Comparison of ENCODE assay signal across 15 mouse cellular contexts in genomic region chr6:90753656-90754055, GRCm38 (mm10).
"Had no signal": no experiment of that assay in that cellular context is flagged by ENCODE, and none has a peak within 500 bp of the region (broad histone marks: within the 10 kb centered on the region; RNA-seq: fewer than 3 reads in every experiment).

No protein-coding gene starts in this region.

- H3K9ac ChIP-seq: kidney, embryonic 15.5 days; neural tube, embryonic 15.5 days had no signal

- H3K4me2 ChIP-seq: kidney, embryonic 15.5 days; neural tube, embryonic 15.5 days had no signal

- ATAC-seq: intestine, embryonic 16.5 days; lung, postnatal 0 days had no signal

- H3K36me3 ChIP-seq: kidney, embryonic 15.5 days; limb, embryonic 10.5 days; neural tube, embryonic 15.5 days had no signal

- H3K4me3 ChIP-seq: kidney, embryonic 15.5 days; left cerebral cortex, adult 2 months; limb, embryonic 10.5 days; midbrain, embryonic 10.5 days; myocyte; neural tube, embryonic 15.5 days had no signal

- H3K9me3 ChIP-seq: kidney, embryonic 15.5 days; limb, embryonic 10.5 days; midbrain, embryonic 10.5 days; neural tube, embryonic 15.5 days had no signal

- H3K27ac ChIP-seq: kidney, embryonic 15.5 days; left cerebral cortex, adult 2 months; limb, embryonic 10.5 days; midbrain, embryonic 10.5 days; neural tube, embryonic 15.5 days had no signal

- H3K4me1 ChIP-seq: kidney, embryonic 15.5 days; neural tube, embryonic 15.5 days had no signal

- DNase-seq: kidney, postnatal 14 days; lung, adult 2 months; midbrain, embryonic 14.5 days; right cerebral cortex, adult 18-20 months; right cerebral cortex, postnatal 25 days; thymus, adult 18-20 months; thymus, postnatal 14 days had no signal

- H3K27me3 ChIP-seq: kidney, embryonic 15.5 days; neural tube, embryonic 15.5 days had no signal
